Mouse (Mus musculus) forebrain, embryonic 14.5 days (tissue): ENCODE data around the gene Ckap2. TPM values are rescaled to one million over a fixed set of nuclear protein-coding genes. Genes with fewer than 3 reads are reported as not detected.

Experiments used
- ATAC-seq: fragments of 200-750 bp; cut with Nextera tagmentation; 2 replicates; pipeline ENCODE4 v1.8.0; 2017; ENCODE audit warnings: mild to moderate bottlenecking, moderate library complexity
- DNase-seq: peaks from one replicate; pipeline ENCODE4 v3.0.0-alpha.2; 2015; ENCODE audit warnings: low spot score
- H3K27ac ChIP-seq: fragments of 300-500 bp; sonication (generic); 2 replicates; pipeline ENCODE4 v1.5.1; 2014; ENCODE audit warnings: low read depth, mild to moderate bottlenecking, control low read depth, low read length, moderate library complexity
- H3K27me3 ChIP-seq: fragments of 300-500 bp; sonication (generic); replicated peaks from 2 replicates; pipeline ENCODE4 v1.6.1; 2014; ENCODE audit warnings: low read length, control low read depth, mixed read lengths; ENCODE audit not compliant: control insufficient read depth, insufficient read depth
- H3K36me3 ChIP-seq: fragments of 300-500 bp; sonication (generic); 2 replicates; pipeline ENCODE4 v1.6.1; 2014; ENCODE audit warnings: low read length, control low read depth; ENCODE audit not compliant: control insufficient read depth, insufficient read depth
- H3K4me1 ChIP-seq: fragments of 300-500 bp; sonication (generic); 2 replicates; pipeline ENCODE4 v1.6.1; 2014; ENCODE audit warnings: antibody characterized with exemption, low read length, control low read depth; ENCODE audit not compliant: control insufficient read depth, insufficient read depth
- H3K4me2 ChIP-seq: fragments of 300-500 bp; sonication (generic); 2 replicates; pipeline ENCODE4 v1.6.1; 2014; ENCODE audit warnings: mild to moderate bottlenecking, control low read depth, low read length
- H3K4me3 ChIP-seq: fragments of 300-500 bp; sonication (generic); 2 replicates; pipeline ENCODE4 v1.5.1; 2014; ENCODE audit warnings: low read depth, low read length, control low read depth
- H3K9ac ChIP-seq: fragments of 300-500 bp; sonication (generic); 2 replicates; pipeline ENCODE4 v1.6.1; 2014; ENCODE audit warnings: mild to moderate bottlenecking, low read length, control low read depth, moderate library complexity
- H3K9me3 ChIP-seq: fragments of 300-500 bp; sonication (generic); replicated peaks from 2 replicates; pipeline ENCODE4 v1.6.1; 2016; ENCODE audit warnings: low read length, control low read depth, mixed read lengths; ENCODE audit not compliant: control insufficient read depth
- WGBS: fragments of 180-500 bp; shearing (Covaris S2); extraction: QIAGEN DNeasy Blood & Tissue Kit; methylation state at CpG from one replicate; pipeline ENCODE4 v1.1.7; 2014; 5-methylcytosine and 5-hydroxymethylcytosine counted together
- polyA plus RNA-seq: library from polyadenylated mRNA; unstranded; fragments of >200 nt; fragmentation: Nextera tagmentation; extraction: Ambion mirVana; gene quantifications from 2 replicates; pipeline ENCODE4 v1.2.1, GENCODE M21; 2014

Gene Ckap2
- polyA plus RNA-seq, 1 experiment from 2014 or later: 39.1 TPM

- Histone ChIP-seq H3K27ac (no peak overlapping the region), H3K4me3 (no peak overlapping the region), H3K27me3 (no peaks in the 10 kb centered on the region), H3K9me3 (no peaks in the 10 kb centered on the region), H3K36me3 (peaks cover 25% of the 10 kb centered on the region), H3K9ac (no peak overlapping the region), H3K4me1 (no peaks in the 10 kb centered on the region), H3K4me2 (no peak overlapping the region)
- ATAC-seq (no peak), DNase-seq (no peak)
- 96% methylated on average over 10 of the region's 10 CpGs for WGBS
These were observed 21.2 kb downstream of the Ckap2 start for GRCm38 (mm10) chr8:22164431-22164830.

- no peak overlapping the region for H3K4me2 ChIP-seq
- H3K36me3 ChIP-seq: peaks cover 13% of the 10 kb centered on the region; the same call in 1 of the 2 replicates
- no peaks in the 10 kb centered on the region for H3K9me3 ChIP-seq
- DNase-seq (no peak), ATAC-seq (no peak)
- no peak overlapping the region for H3K4me3 ChIP-seq
- no peaks in the 10 kb centered on the region for H3K27me3 ChIP-seq
- 90% methylated on average over 8 of the region's 8 CpGs for WGBS
- no peaks in the 10 kb centered on the region for H3K4me1 ChIP-seq
- H3K9ac ChIP-seq: no peak overlapping the region
- H3K27ac ChIP-seq: no peak overlapping the region
These were observed 23.4 kb downstream of the Ckap2 start for GRCm38 (mm10) chr8:22162206-22162605.

GRCm38 (mm10) chr8:22150345-22150663, 35.3 kb downstream of the Ckap2 start:
- no peak for ATAC-seq
- Histone ChIP-seq H3K27ac (no peak overlapping the region), H3K9me3 (no peaks in the 10 kb centered on the region), H3K36me3 (0 out of 2 replicates have a peak, but pooled peaks cover 5% of the 10 kb centered on the region), H3K9ac (no peak overlapping the region), H3K4me1 (no peaks in the 10 kb centered on the region), H3K4me3 (no peak overlapping the region), H3K27me3 (no peaks in the 10 kb centered on the region), H3K4me2 (no peak overlapping the region)
- 54% methylated on average over 3 of the region's 3 CpGs for WGBS
- DNase-seq: peak; percentile 11

GRCm38 (mm10) chr8:22149643-22150344, 35.8 kb downstream of the Ckap2 start:
- Histone ChIP-seq H3K4me3 (no peak overlapping the region), H3K4me1 (no peaks in the 10 kb centered on the region), H3K27me3 (no peaks in the 10 kb centered on the region), H3K4me2 (no peak overlapping the region), H3K36me3 (0 out of 2 replicates have a peak, but pooled peaks cover 5% of the 10 kb centered on the region), H3K9ac (no peak overlapping the region), H3K27ac (no peak overlapping the region), H3K9me3 (no peaks in the 10 kb centered on the region)
- ATAC-seq (no peak), DNase-seq (no peak)
- WGBS: 87% methylated on average over 11 of the region's 11 CpGs

- no peak overlapping the region for H3K27ac ChIP-seq
- H3K4me1 ChIP-seq: no peaks in the 10 kb centered on the region
- 94% methylated on average over 7 of the region's 7 CpGs for WGBS
- H3K27me3 ChIP-seq: no peaks in the 10 kb centered on the region
- 0 out of 2 replicates have a peak, but pooled peaks cover 5% of the 10 kb centered on the region for H3K36me3 ChIP-seq
- ATAC-seq: no peak
- H3K4me2 ChIP-seq: no peak overlapping the region
- H3K4me3 ChIP-seq: no peak overlapping the region
- H3K9ac ChIP-seq: no peak overlapping the region
- no peaks in the 10 kb centered on the region for H3K9me3 ChIP-seq
- DNase-seq: no peak
These were observed 37.3 kb downstream of the Ckap2 start for GRCm38 (mm10) chr8:22148367-22148740.

- 0 out of 2 replicates have a peak, but pooled peaks cover 6% of the 10 kb centered on the region for H3K36me3 ChIP-seq
- H3K9me3 ChIP-seq: no peaks in the 10 kb centered on the region
- WGBS: 82% methylated on average over 9 of the region's 9 CpGs
- no peak overlapping the region for H3K4me3 ChIP-seq
- ATAC-seq (no peak), DNase-seq (no peak)
- H3K4me1 ChIP-seq: no peaks in the 10 kb centered on the region
- no peak overlapping the region for H3K9ac ChIP-seq
- H3K27me3 ChIP-seq: no peaks in the 10 kb centered on the region
- H3K4me2 ChIP-seq: no peak overlapping the region
- no peak overlapping the region for H3K27ac ChIP-seq
These were observed 37.8 kb downstream of the Ckap2 start for GRCm38 (mm10) chr8:22147706-22148366.

- Histone ChIP-seq H3K4me1 (no peaks in the 10 kb centered on the region), H3K36me3 (0 out of 2 replicates have a peak, but pooled peaks cover 10% of the 10 kb centered on the region), H3K9me3 (no peaks in the 10 kb centered on the region), H3K27me3 (no peaks in the 10 kb centered on the region), H3K27ac (no peak overlapping the region), H3K4me3 (no peak overlapping the region), H3K4me2 (no peak overlapping the region), H3K9ac (no peak overlapping the region)
- DNase-seq (no peak), ATAC-seq (no peak)
- 80% methylated on average over 6 of the region's 6 CpGs for WGBS
These were observed 39.8 kb downstream of the Ckap2 start for GRCm38 (mm10) chr8:22145831-22146230.

- H3K36me3 ChIP-seq: 0 out of 2 replicates have a peak, but pooled peaks cover 10% of the 10 kb centered on the region
- 100% methylated on average over 1 of the region's 1 CpGs for WGBS
- no peak for ATAC-seq
- no peaks in the 10 kb centered on the region for H3K27me3 ChIP-seq
- H3K9ac ChIP-seq: no peak overlapping the region
- H3K4me1 ChIP-seq: no peaks in the 10 kb centered on the region
- no peak overlapping the region for H3K27ac ChIP-seq
- no peak for DNase-seq
- no peaks in the 10 kb centered on the region for H3K9me3 ChIP-seq
- no peak overlapping the region for H3K4me2 ChIP-seq
- H3K4me3 ChIP-seq: no peak overlapping the region
These were observed 41.7 kb downstream of the Ckap2 start for GRCm38 (mm10) chr8:22143764-22144491.
